Mouse (Mus musculus) MEL (cell line): Measurements from ENCODE around the gene Aldh4a1. TPM values are rescaled to one million over a fixed set of nuclear protein-coding genes. Genes with fewer than 3 reads are reported as not detected.

Experiments
- DNase-seq: peaks from one replicate; pipeline ENCODE4 v3.0.0; 2011; ENCODE audit warnings: low read depth, low spot score
- H3K27ac ChIP-seq: 2 replicates; pipeline ENCODE4 v1.5.1; 2012; ENCODE audit warnings: low read depth, mild to moderate bottlenecking, control low read depth, low read length, moderate library complexity; ENCODE audit not compliant: control insufficient read depth
- H3K27me3 ChIP-seq, 2 experiments: fragments of 150-350 bp in 1 of 2; sonication (generic) in 1 of 2; 2 replicates each; pipeline ENCODE4 v1.6.1; 2012; ENCODE audit warnings: low read length in 2 of 2, mild to moderate bottlenecking in 2 of 2, improper control_type of control experiment in 1 of 2, moderate library complexity in 1 of 2; ENCODE audit not compliant: insufficient read depth in 2 of 2, control insufficient read depth in 1 of 2
- H3K36me3 ChIP-seq, 2 experiments: 2 replicates each; pipeline ENCODE4 v1.6.1; 2012 to 2014; ENCODE audit warnings: low read length in 2 of 2, improper control_type of control experiment in 1 of 2, inconsistent platforms in 1 of 2, mild to moderate bottlenecking in 1 of 2; ENCODE audit not compliant: insufficient read depth in 2 of 2, control insufficient read depth in 1 of 2
- H3K4me1 ChIP-seq, 2 experiments: fragments of 150-350 bp in 1 of 2; sonication (generic) in 1 of 2; 2 replicates each; pipeline ENCODE4 v1.6.1; 2012; ENCODE audit warnings: low read length in 2 of 2, improper control_type of control experiment in 1 of 2, mild to moderate bottlenecking in 1 of 2; ENCODE audit not compliant: insufficient read depth in 2 of 2, control insufficient read depth in 1 of 2
- H3K4me3 ChIP-seq, 2 experiments: fragments of 150-350 bp in 1 of 2; sonication (generic) in 1 of 2; 2 replicates each; pipeline ENCODE4 v1.5.1; 2012; ENCODE audit warnings: low read depth in 2 of 2, low read length in 2 of 2, mild to moderate bottlenecking in 2 of 2, moderate library complexity in 2 of 2, control low read depth in 1 of 2, improper control_type of control experiment in 1 of 2; ENCODE audit not compliant: control insufficient read depth in 1 of 2, insufficient read depth in 1 of 2
- H3K79me2 ChIP-seq: 2 replicates; pipeline ENCODE4 v1.6.1; 2012; ENCODE audit warnings: mild to moderate bottlenecking, low read length, moderate library complexity; ENCODE audit not compliant: control insufficient read depth, poor library complexity, insufficient read depth
- H3K9ac ChIP-seq: 2 replicates; pipeline ENCODE4 v1.6.1; 2012; ENCODE audit warnings: low read depth, mild to moderate bottlenecking, control low read depth, low read length, moderate library complexity; ENCODE audit not compliant: control insufficient read depth, poor library complexity, severe bottlenecking
- H3K9me3 ChIP-seq: fragments of 150-350 bp; sonication (generic); replicated peaks from 2 replicates; pipeline ENCODE4 v1.6.1; 2012; ENCODE audit warnings: mild to moderate bottlenecking, low read length, improper control_type of control experiment, moderate library complexity; ENCODE audit not compliant: insufficient read depth
- BHLHE40 ChIP-seq: IDR thresholded peaks from 2 replicates; pipeline ENCODE4 v1.6.1; 2012; ENCODE audit warnings: low read depth, mild to moderate bottlenecking, inconsistent platforms, low read length, improper control_type of control experiment, borderline replicate concordance
- E2F4 ChIP-seq: IDR thresholded peaks from 2 replicates; pipeline ENCODE4 v1.6.1; 2011; ENCODE audit warnings: low read depth, low read length, improper control_type of control experiment, borderline replicate concordance
- EP300 ChIP-seq, 2 experiments: IDR thresholded peaks; 2 replicates each; pipeline ENCODE4 v1.6.1; 2011; ENCODE audit warnings: improper control_type of control experiment in 2 of 2, low read length in 2 of 2, low read depth in 1 of 2, mild to moderate bottlenecking in 1 of 2
- ETS1 ChIP-seq: IDR thresholded peaks from 2 replicates; pipeline ENCODE4 v1.6.1; 2012; ENCODE audit warnings: low read depth, mild to moderate bottlenecking, inconsistent platforms, low read length, improper control_type of control experiment, moderate library complexity
- GABPA ChIP-seq: IDR thresholded peaks from 2 replicates; pipeline ENCODE4 v1.6.1; 2012; ENCODE audit warnings: low read depth, mild to moderate bottlenecking, inconsistent platforms, low read length, improper control_type of control experiment, moderate library complexity
- GATA1 ChIP-seq: IDR thresholded peaks from 2 replicates; pipeline ENCODE4 v1.6.1; 2011; ENCODE audit warnings: low read depth, low read length, improper control_type of control experiment
- JUND ChIP-seq: IDR thresholded peaks from 2 replicates; pipeline ENCODE4 v1.6.1; 2011; ENCODE audit warnings: low read depth, mild to moderate bottlenecking, improper control_type of control experiment, low read length
- MAFK ChIP-seq: IDR thresholded peaks from 2 replicates; pipeline ENCODE4 v1.6.1; 2011; ENCODE audit warnings: low read depth, mild to moderate bottlenecking, low read length, improper control_type of control experiment, borderline replicate concordance
- MAX ChIP-seq: IDR thresholded peaks from 2 replicates; pipeline ENCODE4 v1.6.1; 2011; ENCODE audit warnings: low read length, improper control_type of control experiment
- MAZ ChIP-seq: IDR thresholded peaks from 2 replicates; pipeline ENCODE4 v1.6.1; 2012; ENCODE audit warnings: low read depth, mild to moderate bottlenecking, inconsistent platforms, low read length, improper control_type of control experiment
- MYB ChIP-seq: IDR thresholded peaks from 2 replicates; pipeline ENCODE4 v1.6.1; 2011; ENCODE audit warnings: mild to moderate bottlenecking, low read depth, low read length, improper control_type of control experiment
- NRF1 ChIP-seq: IDR thresholded peaks from 2 replicates; pipeline ENCODE4 v1.6.1; 2014; ENCODE audit warnings: low read depth, mild to moderate bottlenecking, inconsistent platforms, low read length, improper control_type of control experiment, moderate library complexity; ENCODE audit not compliant: poor library complexity, insufficient read depth, severe bottlenecking
- POLR2A ChIP-seq, 2 experiments: IDR thresholded peaks; 2 replicates each; pipeline ENCODE4 v1.6.1; 2011 to 2012; ENCODE audit warnings: low read length in 2 of 2, mild to moderate bottlenecking in 2 of 2, control low read depth in 1 of 2, improper control_type of control experiment in 1 of 2, low read depth in 1 of 2, moderate library complexity in 1 of 2; ENCODE audit not compliant: control insufficient read depth in 1 of 2, insufficient read depth in 1 of 2, poor library complexity in 1 of 2
- POLR2AphosphoS2 ChIP-seq: IDR thresholded peaks from 2 replicates; pipeline ENCODE4 v1.6.1; 2011; ENCODE audit warnings: low read length, improper control_type of control experiment
- RAD21 ChIP-seq: IDR thresholded peaks from 2 replicates; pipeline ENCODE4 v1.6.1; 2011; ENCODE audit warnings: mild to moderate bottlenecking, low read depth, low read length, improper control_type of control experiment
- RCOR1 ChIP-seq: IDR thresholded peaks from 2 replicates; pipeline ENCODE4 v1.6.1; 2012; ENCODE audit warnings: low read depth, mild to moderate bottlenecking, inconsistent platforms, low read length, improper control_type of control experiment
- SIN3A ChIP-seq: IDR thresholded peaks from 2 replicates; pipeline ENCODE4 v1.6.1; 2012; ENCODE audit warnings: low read length, improper control_type of control experiment, inconsistent platforms
- TBP ChIP-seq: IDR thresholded peaks from 2 replicates; pipeline ENCODE4 v1.8.0; 2011; ENCODE audit warnings: low read depth, low read length, improper control_type of control experiment
- TCF12 ChIP-seq: IDR thresholded peaks from 2 replicates; pipeline ENCODE4 v1.6.1; 2014; ENCODE audit warnings: low read depth, mild to moderate bottlenecking, inconsistent platforms, low read length, improper control_type of control experiment, moderate library complexity
- UBTF ChIP-seq: IDR thresholded peaks from 2 replicates; pipeline ENCODE4 v1.6.1; 2012; ENCODE audit warnings: low read depth, mild to moderate bottlenecking, inconsistent platforms, low read length, improper control_type of control experiment, moderate library complexity, borderline replicate concordance; ENCODE audit not compliant: insufficient read depth
- USF1 ChIP-seq: IDR thresholded peaks from 2 replicates; pipeline ENCODE4 v1.6.1; 2014; ENCODE audit warnings: low read depth, mild to moderate bottlenecking, inconsistent platforms, low read length, improper control_type of control experiment, moderate library complexity
- USF2 ChIP-seq, 2 experiments: IDR thresholded peaks; 2 replicates each; pipeline ENCODE4 v1.6.1; 2011 to 2012; ENCODE audit warnings: improper control_type of control experiment in 2 of 2, low read length in 2 of 2, borderline replicate concordance in 1 of 2, inconsistent platforms in 1 of 2, low read depth in 1 of 2, mild to moderate bottlenecking in 1 of 2; ENCODE audit not compliant: insufficient read depth in 1 of 2
- ZKSCAN1 ChIP-seq: IDR thresholded peaks from 2 replicates; pipeline ENCODE4 v1.6.1; 2012; ENCODE audit warnings: low read depth, mild to moderate bottlenecking, inconsistent platforms, low read length, improper control_type of control experiment, moderate library complexity
- polyA plus RNA-seq, 2 experiments: library from polyadenylated mRNA; stranded (reverse) in 1 of 2; unstranded in 1 of 2; fragments of >175 nt in 1 of 2; fragments of >200 nt in 1 of 2; gene quantifications; 2 replicates each; pipeline versions ENCODE4 v1.2.1 to v1.2.4; 2012; ENCODE audit warnings: low replicate concordance in 2 of 2, low read depth in 1 of 2; ENCODE audit not compliant: insufficient read length in 2 of 2, insufficient read depth in 1 of 2, missing spikeins in 1 of 2
- total RNA-seq: library from RNA; depleted of rRNA; stranded (reverse); fragments of 300-350 nt; gene quantifications from 2 replicates; pipeline ENCODE4 v1.2.3, GENCODE M21; 2012

Gene Aldh4a1
- total and polyA plus RNA-seq, 3 experiments: 11.7 to 12.3 TPM; not detected in 1

- no peak for DNase-seq
- no peak within 1 kb of the TSS for H3K4me3 ChIP-seq
- no peak within 1 kb of the TSS for H3K9ac ChIP-seq
- TF ChIP-seq GATA1 (no peak), USF2 (IDR thresholded peaks at IDR 0.05; ENCODE audit: borderline replicate concordance in 1 of 2, insufficient read depth in 1 of 2, low read depth in 1 of 2, low read length in 2 of 2) (no peak), MAZ (no peak), EP300 (IDR thresholded peaks at IDR 0.05; ENCODE audit: low read depth in 1 of 2, low read length in 2 of 2) (no peak), MYB (no peak), RAD21 (no peak), POLR2A (IDR thresholded peaks at IDR 0.05; ENCODE audit: control insufficient read depth in 1 of 2, insufficient read depth in 1 of 2, low read depth in 1 of 2, low read length in 2 of 2, poor library complexity in 1 of 2) (no peak), POLR2AphosphoS2 (no peak), UBTF (no peak), JUND (no peak), NRF1 (no peak), TBP (no peak), BHLHE40 (no peak), MAFK (no peak), ZKSCAN1 (no peak), RCOR1 (no peak), TCF12 (no peak), GABPA (no peak)
- H3K27me3 ChIP-seq: no peaks in the 10 kb centered on the region
- no peaks in the 10 kb centered on the region for H3K4me1 ChIP-seq
- H3K36me3 ChIP-seq: no peaks in the 10 kb centered on the region
- no peaks in the 10 kb centered on the region for H3K9me3 ChIP-seq
- H3K27ac ChIP-seq: no peak within 1 kb of the TSS
- H3K79me2 ChIP-seq: no peaks in the 10 kb centered on the region
Measured at GRCm38 (mm10) chr4:139653238-139653637, 30.6 kb downstream of the Aldh4a1 start, which contains the start of gene Tas1r2. Tas1r2 (plus strand) TSS chr4:139653538.

- Histone ChIP-seq H3K27ac (no peak overlapping the region), H3K27me3 (no peaks in the 10 kb centered on the region)
Measured at GRCm38 (mm10) chr4:139661897-139662296, 39.2 kb downstream of the Aldh4a1 start.

More at GRCm38 (mm10) chr4:139661897-139662296, 39.2 kb downstream of the Aldh4a1 start:
- H3K9ac ChIP-seq: no peak overlapping the region
- no peak for TF ChIP-seq E2F4
- no peak for TF ChIP-seq USF1
- TF ChIP-seq MAX: no peak
- TF ChIP-seq POLR2AphosphoS2: no peak
- TF ChIP-seq USF2 (IDR thresholded peaks at IDR 0.05; ENCODE audit: borderline replicate concordance in 1 of 2, insufficient read depth in 1 of 2, low read depth in 1 of 2, low read length in 2 of 2): no peak
- no peak for TF ChIP-seq SIN3A
- TF ChIP-seq RAD21: no peak
- no peak for TF ChIP-seq ETS1
- no peak for TF ChIP-seq GATA1
- TF ChIP-seq, all 39 proteins: peak for 0
- no peaks in the 10 kb centered on the region for H3K36me3 ChIP-seq
- no peaks in the 10 kb centered on the region for H3K9me3 ChIP-seq
- H3K79me2 ChIP-seq: no peaks in the 10 kb centered on the region
- DNase-seq: no peak
- H3K4me3 ChIP-seq: no peak overlapping the region
- no peaks in the 10 kb centered on the region for H3K4me1 ChIP-seq
